Mouse (Mus musculus) lung, postnatal 14 days (tissue): ENCODE results near the gene Bcl2l2.

ENCODE experiments used
- DNase-seq: peaks from one replicate; pipeline ENCODE4 v3.0.0; 2021

The Bcl2l2 gene

DNA sequence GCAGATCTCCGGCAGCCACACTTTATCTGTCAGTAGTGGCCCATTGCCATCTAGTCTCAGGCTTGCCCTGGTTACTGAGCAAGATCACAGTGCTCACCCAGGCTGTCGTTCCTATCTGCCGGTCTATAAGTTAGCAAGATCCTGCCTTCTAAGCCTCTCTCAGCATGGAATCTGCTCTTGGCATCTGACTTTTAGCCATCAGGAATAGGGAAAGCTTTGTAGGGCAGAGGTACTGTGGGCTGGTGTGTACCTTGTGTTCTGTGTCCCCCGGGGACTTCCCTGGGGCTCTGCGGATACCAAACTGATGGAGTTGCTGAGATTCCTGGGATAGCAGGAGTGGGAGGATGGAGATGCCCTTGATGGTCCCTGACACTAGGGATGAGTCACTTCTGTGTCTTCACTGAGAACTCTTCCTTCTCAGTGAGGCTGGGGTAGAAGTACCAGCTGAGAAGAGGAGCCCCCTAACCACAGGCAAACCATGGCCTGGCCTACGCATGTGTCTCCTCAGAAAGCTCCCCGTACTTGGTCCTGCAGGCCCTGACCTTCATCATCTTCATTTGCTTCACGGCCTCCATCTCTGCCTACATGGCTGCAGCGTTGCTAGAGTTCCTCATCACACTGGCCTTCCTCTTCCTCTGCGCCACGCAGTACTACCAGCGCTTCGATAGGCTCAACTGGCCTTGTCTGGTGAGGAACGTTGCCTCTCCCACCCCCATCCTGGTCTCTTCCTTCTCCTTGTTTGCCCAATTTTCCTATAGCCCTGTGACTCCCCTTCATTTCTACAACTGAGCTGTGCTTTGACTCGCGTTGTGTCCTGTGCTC is 54.4 kb downstream of the Bcl2l2 start:
- DNase-seq: no peak
